Mouse (Mus musculus): ENCODE results near the gene Pecr.
"Not testable (repeated sequence)": the region's sequence is repeated elsewhere in the genome, so short reads cannot be mapped to it uniquely, and the experiment has no call there.

Gene Pecr

GRCm38 (mm10) chr1:72287893-72288292 lies 3.8 kb upstream of the Pecr start:
- in situ Hi-C loops (cut with MboI), result no loop called here

GRCm38 (mm10) chr1:72286904-72287303 lies 2.8 kb upstream of the Pecr start:
- in situ Hi-C loops (cut with MboI), result no loop called here

- in situ Hi-C loops (cut with MboI), result no loop called here
Observed at GRCm38 (mm10) chr1:72284539-72284938, 425 bp upstream of the Pecr start.

- in situ Hi-C loops (cut with MboI), result no loop called here
Observed at GRCm38 (mm10) chr1:72282604-72283003, 1.5 kb downstream of the Pecr start.

GRCm38 (mm10) chr1:72278085-72278484 lies 6.0 kb downstream of the Pecr start:
- in situ Hi-C loops (cut with MboI), result no loop called here

GRCm38 (mm10) chr1:72263099-72263498 lies 21.0 kb downstream of the Pecr start:
- in situ Hi-C loops (cut with MboI), result loop anchor here (25.0 kb wide), 1 partner anchor 1151 kb away; the partner anchor contains the start of gene Bard1

- in situ Hi-C loops (cut with MboI), result loop anchor here (25.0 kb wide), 1 partner anchor 1144 kb away; the partner anchor contains the start of gene Bard1
Observed at GRCm38 (mm10) chr1:72256381-72257256, 27.5 kb downstream of the Pecr start.

- in situ Hi-C loops (cut with MboI), result loop anchor here (25.0 kb wide), 1 partner anchor 1144 kb away; the partner anchor contains the start of gene Bard1
Observed at GRCm38 (mm10) chr1:72255854-72256175, 28.3 kb downstream of the Pecr start.

GRCm38 (mm10) chr1:72255062-72255853 lies 28.9 kb downstream of the Pecr start:
- in situ Hi-C loops (cut with MboI), result loop anchor here (25.0 kb wide), 1 partner anchor 1143 kb away; the partner anchor contains the start of gene Bard1

- in situ Hi-C loops (cut with MboI), result loop anchor here (25.0 kb wide), 1 partner anchor 1142 kb away; the partner anchor contains the start of gene Bard1
Observed at GRCm38 (mm10) chr1:72254545-72255061, 29.5 kb downstream of the Pecr start.

GRCm38 (mm10) chr1:72253881-72254491 lies 30.1 kb downstream of the Pecr start:
- in situ Hi-C loops (cut with MboI), result loop anchor here (25.0 kb wide), 1 partner anchor 1142 kb away; the partner anchor contains the start of gene Bard1

GRCm38 (mm10) chr1:72251806-72252205 lies 32.3 kb downstream of the Pecr start:
- in situ Hi-C loops (cut with MboI), result loop anchor here (25.0 kb wide), 1 partner anchor 1140 kb away; the partner anchor contains the start of gene Bard1

- in situ Hi-C loops (cut with MboI), result not testable (repeated sequence)
Observed at GRCm38 (mm10) chr1:72248226-72248737, 35.8 kb downstream of the Pecr start.

- in situ Hi-C loops (cut with MboI), result no loop called here
Observed at GRCm38 (mm10) chr1:72244317-72245036, 39.6 kb downstream of the Pecr start.

- in situ Hi-C loops (cut with MboI), result no loop called here
Observed at GRCm38 (mm10) chr1:72243656-72244316, 40.3 kb downstream of the Pecr start.

GRCm38 (mm10) chr1:72242581-72243143 lies 41.5 kb downstream of the Pecr start:
- in situ Hi-C loops (cut with MboI), result no loop called here

- in situ Hi-C loops (cut with MboI), result not testable (repeated sequence)
Observed at GRCm38 (mm10) chr1:72239113-72239512, 45.0 kb downstream of the Pecr start.

- in situ Hi-C loops (cut with MboI), result no loop called here
Observed at GRCm38 (mm10) chr1:72238016-72238580, 46.0 kb downstream of the Pecr start.

GRCm38 (mm10) chr1:72237007-72237775 lies 46.9 kb downstream of the Pecr start:
- in situ Hi-C loops (cut with MboI), result no loop called here
